Mouse (Mus musculus): ENCODE results near the gene Slc22a21. TPM values are rescaled to one million over a fixed set of nuclear protein-coding genes. Genes with fewer than 3 reads are reported as not detected.
"Not testable (repeated sequence)": the region's sequence is repeated elsewhere in the genome, so short reads cannot be mapped to it uniquely, and the experiment has no call there.

Slc22a21 gene
- 1.5 to 3.7 TPM (median 3.6 TPM) in 3 replicates for total RNA-seq (2017)

DNA sequence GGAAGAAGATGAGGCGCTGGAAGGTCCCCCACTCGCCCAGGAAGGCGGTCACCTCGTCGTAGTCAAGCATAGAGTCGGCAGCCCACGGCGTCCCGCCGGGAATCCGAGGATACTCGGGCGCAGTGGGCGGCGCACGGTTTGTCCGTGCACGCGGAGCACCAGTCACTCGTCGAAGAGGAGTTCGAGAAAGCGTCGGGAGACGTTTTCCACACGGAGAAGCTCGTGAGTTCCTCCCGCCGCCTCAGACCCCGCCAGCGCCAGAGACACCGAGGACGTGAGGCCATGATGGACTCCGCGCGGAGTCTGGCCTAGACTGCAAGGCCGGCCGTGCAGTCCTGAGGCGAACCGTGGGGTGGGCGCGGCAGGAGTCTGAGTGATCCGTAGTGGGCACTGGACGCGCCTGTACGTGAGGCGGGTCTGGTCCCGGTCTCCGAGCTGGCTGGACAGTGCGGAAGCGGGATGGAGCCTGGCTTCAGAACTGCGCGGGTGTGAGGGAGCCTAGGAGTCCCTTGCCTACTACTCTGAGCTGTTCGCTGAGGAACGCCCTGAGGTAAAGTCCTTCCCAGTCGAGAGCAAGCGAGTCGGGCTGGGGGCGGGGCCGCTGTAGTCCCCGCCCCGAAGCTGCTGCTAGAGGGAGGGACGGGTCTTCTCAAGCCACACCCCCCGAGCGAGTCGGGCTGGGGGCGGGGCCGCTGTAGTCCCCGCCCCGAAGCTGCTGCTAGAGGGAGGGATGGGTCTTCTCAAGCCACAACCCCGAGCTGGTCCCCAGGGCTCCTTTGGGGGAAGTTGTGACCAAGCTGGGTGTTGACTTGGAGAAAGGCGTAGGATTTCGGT lies at the start of gene Slc22a21:
Slc22a21 (minus strand) TSS at position 545 of the 834 bp plus-strand sequence.
- peak; percentile 92 for ATAC-seq (replicated peaks; ENCODE audit: insufficient number of reproducible peaks, low FRiP score, low TSS enrichment, poor library complexity, severe bottlenecking)

DNA sequence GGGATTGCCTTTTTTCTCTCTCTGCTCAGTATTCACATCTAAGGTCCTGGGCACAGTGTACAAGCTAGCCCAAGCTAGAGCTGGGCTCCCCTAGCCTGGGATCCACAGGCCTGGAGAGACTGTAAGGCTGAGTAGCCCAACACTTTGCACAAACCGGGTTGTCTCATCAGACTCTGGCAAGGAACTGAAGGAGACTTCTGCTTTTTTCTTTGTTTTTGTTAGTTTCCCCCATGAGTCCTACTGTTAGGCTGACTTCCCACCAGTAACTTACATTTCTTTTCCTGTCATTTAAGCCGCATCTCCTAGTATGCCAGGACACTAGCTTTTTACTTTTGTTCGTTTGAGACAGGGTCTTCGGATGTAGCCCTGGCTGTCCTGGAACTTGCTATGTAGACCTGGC lies 48.9 kb upstream of the Slc22a21 start:
- ATAC-seq (replicated peaks; ENCODE audit: insufficient number of reproducible peaks, low FRiP score, low TSS enrichment, poor library complexity, severe bottlenecking), result peak; percentile 23; the same call in 1 of the 2 replicates

DNA sequence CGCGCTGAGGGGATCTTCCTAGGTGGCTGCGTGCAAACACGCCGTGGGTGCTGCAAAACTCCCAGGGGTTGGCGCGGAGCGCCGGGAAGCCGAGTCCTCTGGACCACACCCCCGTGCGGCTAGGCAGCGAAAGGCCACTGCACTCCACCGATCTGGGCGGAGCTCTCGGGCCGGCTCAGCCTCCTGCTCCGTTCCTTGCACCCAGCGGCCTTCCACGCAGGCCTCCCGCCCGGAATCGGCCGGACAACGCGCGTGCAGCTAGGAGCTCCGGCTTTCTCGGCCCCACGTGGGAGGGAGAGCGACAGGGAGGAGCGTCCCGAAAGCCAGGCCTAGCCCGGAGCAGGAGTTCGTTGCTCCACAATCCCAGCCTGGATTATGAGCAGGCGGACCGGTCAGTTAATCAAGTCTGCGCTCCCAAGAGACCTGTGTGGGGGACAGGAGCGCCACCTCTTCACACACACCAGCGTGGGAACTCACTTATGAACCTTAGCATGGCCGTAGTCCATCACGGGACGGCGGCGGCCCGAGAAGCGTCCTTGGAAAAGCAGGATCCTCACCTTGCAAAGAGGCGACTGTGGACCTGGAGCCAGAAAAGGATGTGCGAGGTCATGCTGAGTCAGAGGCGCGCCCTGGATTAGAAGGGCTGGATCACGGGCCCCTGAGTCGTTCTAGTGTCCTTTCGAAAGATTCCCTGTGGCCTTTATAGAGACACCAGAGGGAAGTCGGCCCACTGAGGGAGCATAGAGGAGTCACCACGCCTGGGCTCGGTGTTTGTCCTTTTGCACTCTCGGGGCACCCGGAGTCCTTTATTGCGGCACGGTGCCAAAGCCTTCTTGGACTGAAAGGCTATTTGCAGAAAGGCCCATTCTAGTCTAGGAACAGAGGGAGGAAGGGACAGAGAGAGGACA lies 48.2 kb upstream of the Slc22a21 start, which contains the start of gene Slc22a4:
Slc22a4 (minus strand) TSS at position 47 of the 908 bp plus-strand sequence.
- ATAC-seq (replicated peaks; ENCODE audit: insufficient number of reproducible peaks, low FRiP score, low TSS enrichment, poor library complexity, severe bottlenecking), result peak; percentile 73

DNA sequence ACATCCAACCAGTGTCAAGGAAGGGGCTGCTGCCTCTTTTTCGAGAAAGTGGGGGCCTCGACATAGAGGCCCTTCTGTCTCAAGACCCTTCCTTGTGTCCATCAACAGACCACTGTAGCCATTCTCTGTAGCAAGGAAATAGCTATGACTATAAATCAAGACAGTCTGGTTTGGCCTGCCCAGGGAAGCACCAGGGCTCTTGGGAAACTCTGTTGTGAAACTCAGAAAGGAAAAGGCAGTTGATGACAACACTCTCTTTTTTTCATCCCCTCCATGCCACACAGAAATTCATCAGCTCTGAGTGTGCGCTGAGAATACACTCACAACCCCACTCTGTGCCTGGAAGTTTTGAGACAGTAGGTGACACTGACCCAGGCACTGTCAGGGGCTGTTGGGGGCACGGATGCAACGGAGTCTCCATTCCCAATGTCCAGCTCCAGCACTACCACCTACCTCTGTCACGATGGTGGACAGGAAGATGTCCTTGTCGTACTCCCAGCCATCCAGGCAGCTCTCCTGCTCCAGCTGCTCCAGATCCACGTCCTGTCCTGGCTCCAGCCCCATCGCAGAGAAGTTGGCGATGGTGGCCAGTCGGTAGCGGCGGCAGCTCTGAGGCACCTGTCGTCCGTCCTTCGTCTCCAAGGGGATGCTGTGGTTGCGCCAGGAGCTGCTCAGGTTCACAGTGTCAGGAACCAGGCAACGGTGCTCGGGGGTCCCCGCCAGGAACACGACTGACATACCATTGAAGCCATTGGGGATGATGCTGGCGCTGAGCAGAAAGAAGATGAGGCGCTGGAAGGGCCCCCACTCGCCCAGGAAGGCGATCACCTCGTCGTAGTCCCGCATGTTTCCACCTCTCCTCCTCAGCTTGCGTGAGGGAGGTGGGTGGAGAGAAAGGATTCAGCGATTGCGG lies 47.3 kb upstream of the Slc22a21 start:
- ATAC-seq (replicated peaks; ENCODE audit: insufficient number of reproducible peaks, low FRiP score, low TSS enrichment, poor library complexity, severe bottlenecking), result no peak

DNA sequence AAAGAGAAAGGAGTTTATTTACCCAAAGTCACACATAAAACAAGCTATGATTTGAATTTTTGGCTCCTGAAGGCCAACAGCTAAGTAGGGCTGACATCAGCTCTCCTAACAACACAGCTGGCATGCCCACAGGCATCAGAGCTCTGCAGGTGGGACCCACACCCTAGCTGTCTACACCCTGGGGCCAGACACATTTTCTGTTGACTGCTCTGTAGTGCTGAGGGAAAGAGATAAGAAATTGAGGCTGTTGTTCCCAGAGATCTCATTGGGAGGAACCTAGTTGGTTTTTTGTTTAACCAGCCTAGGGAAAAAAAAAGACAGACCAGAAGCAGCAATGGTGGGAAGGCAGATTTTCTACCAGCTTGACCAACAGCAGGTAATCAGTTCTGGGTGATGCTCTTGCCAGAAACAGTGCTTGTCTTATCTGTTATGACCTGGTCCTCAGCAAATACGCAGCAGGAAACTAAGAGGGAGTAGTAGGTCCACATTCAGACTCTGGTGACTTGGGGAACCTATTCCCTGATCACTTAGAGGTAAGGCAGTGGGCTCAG lies 46.4 kb upstream of the Slc22a21 start:
- no peak for ATAC-seq (replicated peaks; ENCODE audit: insufficient number of reproducible peaks, low FRiP score, low TSS enrichment, poor library complexity, severe bottlenecking)

DNA sequence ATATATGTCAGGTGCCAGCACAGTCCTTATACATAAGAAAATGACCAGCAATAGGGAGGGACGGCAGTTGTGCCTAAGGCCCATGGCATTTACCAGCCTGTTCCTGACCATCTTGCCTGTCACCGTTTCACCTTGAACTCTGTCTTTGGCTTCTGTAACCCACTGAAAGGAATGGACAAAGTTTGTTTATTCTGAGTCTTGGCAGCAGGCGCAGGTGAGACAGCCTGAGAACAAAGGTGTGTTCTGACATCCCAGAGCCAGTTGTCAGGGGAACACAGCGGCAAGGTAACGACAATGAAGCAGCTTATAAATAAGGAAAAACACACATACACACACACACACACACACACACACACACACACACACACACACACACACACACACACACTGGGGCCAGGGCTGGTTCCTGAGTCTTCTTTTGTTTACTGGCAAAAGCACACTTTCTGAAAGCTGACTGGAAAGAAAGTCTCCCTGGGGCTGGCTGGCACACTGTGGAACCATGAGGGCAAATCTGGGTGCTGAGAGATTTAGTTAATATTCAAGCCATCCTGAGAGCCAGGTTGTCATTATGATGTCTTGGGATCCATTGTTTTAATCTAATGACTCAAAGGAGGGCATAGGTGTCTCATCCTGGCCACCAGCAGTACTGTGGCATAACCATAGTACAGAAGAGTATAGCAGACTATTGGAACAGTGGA lies 41.4 kb upstream of the Slc22a21 start:
- ATAC-seq (replicated peaks; ENCODE audit: insufficient number of reproducible peaks, low FRiP score, low TSS enrichment, poor library complexity, severe bottlenecking), result no peak

DNA sequence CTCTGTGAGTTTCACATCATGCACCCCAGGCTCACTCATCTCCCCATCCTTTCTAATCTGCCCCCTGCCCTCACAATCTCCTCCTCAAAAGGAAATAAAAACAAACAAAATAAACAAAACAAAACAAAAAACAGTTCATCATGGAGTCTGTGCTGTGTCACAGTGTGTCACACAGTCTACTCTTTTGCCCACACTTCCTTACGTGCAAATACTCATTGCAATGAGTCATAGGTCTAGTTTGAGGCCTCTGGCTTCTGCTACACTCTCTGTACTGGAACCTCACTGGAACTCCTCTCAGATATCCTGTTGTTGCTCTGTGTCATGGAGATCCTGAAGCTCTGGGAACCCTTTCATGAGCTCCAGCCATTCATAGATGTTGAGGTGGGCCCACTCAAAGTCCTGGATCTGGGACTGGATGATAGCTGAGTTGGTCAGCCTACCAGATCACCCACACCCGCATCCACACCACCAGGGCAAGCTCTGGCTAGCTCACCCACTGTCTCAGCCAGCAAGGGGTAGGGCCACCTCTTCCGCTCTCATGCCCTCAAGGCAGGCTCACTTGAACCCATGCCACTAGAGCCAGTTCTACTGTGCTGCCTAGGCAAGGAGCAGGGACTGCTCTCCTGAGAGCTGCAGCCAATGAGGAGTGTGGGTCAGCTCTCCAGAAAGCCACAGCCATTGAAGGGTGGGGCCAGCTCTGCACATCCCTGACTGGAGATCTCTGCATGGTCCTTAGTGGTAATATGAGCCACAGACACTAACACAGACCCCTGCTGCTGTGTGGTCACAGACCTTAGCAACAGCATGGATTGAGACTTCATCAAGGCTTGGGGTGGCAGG lies 39.0 kb upstream of the Slc22a21 start:
- no peak for ATAC-seq (replicated peaks; ENCODE audit: insufficient number of reproducible peaks, low FRiP score, low TSS enrichment, poor library complexity, severe bottlenecking)

DNA sequence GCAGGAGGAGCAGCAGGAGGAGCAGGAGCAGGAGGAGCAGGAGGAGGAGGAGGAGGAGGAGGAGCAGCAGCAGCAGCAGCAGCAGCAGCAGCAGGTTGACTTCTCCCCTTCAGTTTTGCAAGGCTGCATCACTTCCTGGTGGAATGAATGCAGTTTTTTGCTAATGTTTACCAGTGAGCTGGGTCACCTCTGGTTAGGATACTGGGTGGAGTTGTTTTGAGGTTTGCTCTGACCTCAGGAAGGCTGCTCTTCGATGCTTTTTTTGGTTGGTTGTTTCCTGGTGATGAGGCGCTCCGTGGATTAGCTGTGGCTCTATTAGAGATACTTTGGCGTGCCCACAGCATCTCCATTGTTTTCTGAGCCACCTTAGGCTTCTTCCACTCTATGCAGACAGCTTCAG lies 37.5 kb upstream of the Slc22a21 start:
- no peak for ATAC-seq (replicated peaks; ENCODE audit: insufficient number of reproducible peaks, low FRiP score, low TSS enrichment, poor library complexity, severe bottlenecking)

DNA sequence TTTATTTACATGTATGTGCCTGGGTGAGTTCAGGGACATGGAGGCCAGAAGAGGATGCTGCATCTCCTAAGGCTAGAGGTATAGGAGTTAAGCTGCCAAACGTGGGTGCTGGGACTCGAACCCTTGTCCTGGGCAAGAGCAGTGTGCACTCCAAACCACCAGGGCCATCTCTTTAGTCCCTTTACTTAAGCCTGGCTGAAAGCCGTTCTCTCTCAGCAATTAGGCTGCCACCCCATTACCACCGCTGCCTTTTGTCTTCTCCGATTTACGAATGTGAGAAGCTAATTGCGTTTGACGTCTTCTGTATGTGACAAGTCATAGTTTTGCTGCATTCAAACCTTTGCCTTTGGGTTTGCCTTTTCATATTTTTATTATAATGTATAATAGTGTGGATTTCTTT lies 35.9 kb upstream of the Slc22a21 start:
- ATAC-seq (replicated peaks; ENCODE audit: insufficient number of reproducible peaks, low FRiP score, low TSS enrichment, poor library complexity, severe bottlenecking), result no peak

DNA sequence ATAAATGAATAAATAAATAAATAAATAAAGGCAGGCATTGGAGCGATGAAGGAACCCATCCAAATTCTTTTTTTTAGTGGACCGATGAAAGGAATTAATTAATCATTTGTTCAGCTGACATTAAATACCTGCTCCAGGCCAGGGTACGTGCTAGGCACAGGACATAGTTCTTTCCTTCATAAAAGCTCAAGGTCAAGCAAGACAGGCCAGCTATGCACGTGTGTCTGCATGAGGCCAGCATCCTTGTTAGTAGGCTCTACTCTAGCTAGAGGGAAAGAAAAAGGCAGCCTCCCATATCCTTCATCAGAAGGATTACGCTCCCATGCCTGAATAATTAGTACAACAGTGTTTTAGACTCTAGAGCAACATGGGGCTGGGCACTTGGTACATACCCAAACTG lies 32.8 kb upstream of the Slc22a21 start:
- no peak for ATAC-seq (replicated peaks; ENCODE audit: insufficient number of reproducible peaks, low FRiP score, low TSS enrichment, poor library complexity, severe bottlenecking)

DNA sequence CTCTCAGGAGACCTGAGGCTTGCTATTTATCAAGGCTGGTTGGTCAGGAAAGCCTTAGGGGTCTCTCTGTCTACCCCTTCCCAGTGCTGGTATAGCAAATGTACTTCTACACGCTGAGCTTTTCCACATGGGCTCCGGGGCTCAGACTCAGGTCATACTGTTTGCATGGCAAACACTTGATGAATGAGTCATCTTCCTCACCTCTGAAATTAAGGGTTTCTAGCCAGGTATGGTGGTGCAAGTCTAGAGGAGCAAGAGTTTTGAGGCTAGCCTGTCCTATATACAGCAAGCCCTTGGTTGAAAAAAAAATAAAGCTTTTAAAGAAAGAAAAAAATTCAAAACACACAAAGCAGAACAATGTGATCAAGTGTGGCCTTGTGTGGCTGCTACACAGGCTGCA lies 31.1 kb upstream of the Slc22a21 start:
- ATAC-seq (replicated peaks; ENCODE audit: insufficient number of reproducible peaks, low FRiP score, low TSS enrichment, poor library complexity, severe bottlenecking), result no peak

DNA sequence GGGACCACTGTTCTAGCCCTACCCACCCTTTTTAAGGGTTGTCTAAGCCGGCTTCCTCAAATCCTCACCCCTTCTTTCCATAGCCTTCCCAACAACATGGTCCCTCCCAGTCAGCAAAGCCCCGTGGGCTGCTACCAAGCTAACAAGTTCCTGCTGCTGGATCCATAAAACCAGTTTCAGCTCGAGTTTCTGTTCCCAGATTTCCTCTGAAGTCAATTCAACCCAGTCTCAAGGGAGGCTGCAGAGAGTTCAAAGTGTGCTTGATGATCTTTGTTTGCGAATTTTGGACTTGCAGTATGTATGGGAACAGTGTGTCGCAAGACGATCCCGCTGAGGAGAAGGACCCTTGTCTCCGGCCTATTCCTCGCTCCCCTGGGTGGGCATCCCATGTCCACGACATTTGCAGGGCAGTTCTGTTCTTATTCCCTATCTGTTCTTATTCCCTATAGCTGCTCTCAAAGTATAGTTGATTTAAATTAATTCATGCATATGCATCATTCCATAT lies 28.3 kb upstream of the Slc22a21 start:
- ATAC-seq (replicated peaks; ENCODE audit: insufficient number of reproducible peaks, low FRiP score, low TSS enrichment, poor library complexity, severe bottlenecking), result no peak

DNA sequence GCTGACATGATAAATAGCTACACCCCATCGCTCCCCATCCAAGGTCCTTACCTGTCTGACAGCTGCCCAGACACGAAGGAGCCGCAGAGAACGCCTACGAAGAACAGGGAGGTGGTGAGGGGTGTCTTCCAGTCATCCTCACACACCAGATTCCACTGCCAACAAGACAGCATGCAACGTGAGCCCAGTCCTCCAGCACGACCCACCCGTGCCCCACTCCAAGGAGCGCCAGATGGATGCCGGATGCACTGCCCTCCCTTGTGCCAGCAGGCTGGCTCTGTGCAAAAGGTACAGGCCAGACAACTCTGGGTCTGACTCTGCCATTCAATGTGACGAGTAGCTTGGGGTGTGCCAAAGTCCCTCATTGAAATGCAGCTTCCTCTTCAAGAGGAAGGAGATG lies 27.6 kb upstream of the Slc22a21 start:
- no peak for ATAC-seq (replicated peaks; ENCODE audit: insufficient number of reproducible peaks, low FRiP score, low TSS enrichment, poor library complexity, severe bottlenecking)

DNA sequence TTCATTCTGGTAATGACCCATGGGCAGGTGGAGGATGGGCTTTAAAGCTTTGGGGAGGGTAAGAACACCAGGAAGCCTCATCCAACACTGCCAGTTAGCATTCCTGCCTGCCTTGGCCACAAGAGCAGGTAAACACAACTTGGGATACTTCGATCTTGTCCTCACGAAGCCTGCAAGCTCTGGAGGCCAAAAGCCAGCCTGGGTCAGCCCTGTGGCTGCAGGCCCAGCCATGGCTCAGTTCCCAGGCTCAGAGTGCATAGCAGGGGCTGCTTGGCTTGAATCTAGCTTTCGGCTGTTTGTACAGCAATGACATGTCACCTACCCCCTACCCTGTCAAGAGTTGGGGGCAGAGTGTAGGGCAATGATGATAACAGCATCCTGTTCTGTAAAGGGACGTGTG lies 26.8 kb upstream of the Slc22a21 start:
- no peak for ATAC-seq (replicated peaks; ENCODE audit: insufficient number of reproducible peaks, low FRiP score, low TSS enrichment, poor library complexity, severe bottlenecking)

DNA sequence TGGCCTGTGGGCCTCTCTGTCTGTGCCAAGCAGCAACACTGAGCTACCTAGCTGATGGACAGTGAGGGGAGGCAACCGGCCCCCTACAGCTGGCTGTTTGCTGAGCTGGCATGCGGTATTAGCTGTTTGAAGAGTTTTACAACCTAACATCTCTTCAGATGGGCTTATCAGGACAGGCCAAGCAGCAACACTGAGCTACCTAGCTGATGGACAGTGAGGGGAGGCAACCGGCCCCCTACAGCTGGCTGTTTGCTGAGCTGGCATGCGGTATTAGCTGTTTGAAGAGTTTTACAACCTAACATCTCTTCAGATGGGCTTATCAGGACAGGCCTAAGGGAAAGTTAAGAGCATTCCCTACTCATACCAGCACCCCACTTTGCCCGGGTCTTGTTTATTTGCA lies 26.2 kb upstream of the Slc22a21 start:
- ATAC-seq (replicated peaks; ENCODE audit: insufficient number of reproducible peaks, low FRiP score, low TSS enrichment, poor library complexity, severe bottlenecking), result not testable (repeated sequence)

DNA sequence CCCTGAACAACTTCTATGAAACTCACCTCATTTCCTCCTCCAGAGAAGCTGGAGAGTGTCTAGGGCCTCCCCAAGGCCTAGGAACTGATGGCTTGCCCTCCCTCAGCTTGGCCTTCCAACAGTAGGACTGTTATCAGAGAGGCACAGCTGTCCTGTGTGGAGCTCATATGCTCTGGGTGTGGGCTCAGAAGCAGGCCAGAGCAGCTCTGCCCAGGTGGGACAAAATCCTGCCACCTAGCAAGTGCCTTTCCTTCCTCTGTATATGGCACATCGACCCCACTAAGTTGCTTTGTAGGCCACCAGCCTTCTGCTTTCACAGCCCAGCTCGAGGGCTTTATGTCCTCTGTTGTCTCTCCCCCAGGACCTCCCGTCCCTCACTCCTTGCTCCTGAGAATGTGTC lies 24.6 kb upstream of the Slc22a21 start:
- ATAC-seq (replicated peaks; ENCODE audit: insufficient number of reproducible peaks, low FRiP score, low TSS enrichment, poor library complexity, severe bottlenecking), result no peak

DNA sequence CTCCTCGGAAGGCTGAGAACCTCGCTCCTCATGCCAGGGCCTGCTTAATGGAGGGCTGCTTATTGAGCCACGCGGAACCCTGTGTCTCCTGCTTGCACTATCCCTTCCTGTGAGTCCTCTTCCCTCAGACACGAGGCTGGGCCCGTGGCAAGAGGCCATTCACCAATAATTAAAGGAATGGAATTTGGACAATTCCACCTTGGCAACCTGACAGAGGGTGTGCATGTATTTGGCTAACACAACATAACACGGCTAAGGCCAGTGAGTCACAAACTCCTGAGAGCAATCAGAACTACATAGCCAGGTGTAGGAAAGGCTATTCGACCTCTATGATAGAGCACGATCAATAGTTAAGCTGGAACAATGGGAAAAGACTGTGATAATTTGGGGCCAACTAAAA lies 24.1 kb upstream of the Slc22a21 start:
- no peak for ATAC-seq (replicated peaks; ENCODE audit: insufficient number of reproducible peaks, low FRiP score, low TSS enrichment, poor library complexity, severe bottlenecking)
